Mouse (Mus musculus) CH12.LX (cell line): Measurements from ENCODE around the gene Ttc17. TPM values are rescaled to one million over a fixed set of nuclear protein-coding genes. Genes with fewer than 3 reads are reported as not detected.

Source experiments
- DNase-seq: peaks from one replicate; pipeline ENCODE4 v3.0.0-alpha.2; 2013; ENCODE audit errors: extremely low read depth
- H3K27ac ChIP-seq: 2 replicates; pipeline ENCODE4 v1.5.1; 2012; ENCODE audit warnings: low read depth, mild to moderate bottlenecking, control low read depth, moderate library complexity; ENCODE audit not compliant: insufficient read depth
- H3K27me3 ChIP-seq: replicated peaks from 2 replicates; pipeline ENCODE3; 2012; ENCODE audit warnings: inconsistent platforms
- H3K36me3 ChIP-seq, 2 experiments: replicated peaks in 1 of 2; 2 replicates each; pipeline versions ENCODE3 to v1.6.1; 2012; ENCODE audit warnings: inconsistent platforms in 1 of 2, low read length in 1 of 2, mild to moderate bottlenecking in 1 of 2, mixed read lengths in 1 of 2, moderate library complexity in 1 of 2; ENCODE audit not compliant: control insufficient read depth in 1 of 2, insufficient read depth in 1 of 2
- H3K4me1 ChIP-seq, 2 experiments: 2 replicates each; pipeline ENCODE4 v1.6.1; 2012; ENCODE audit warnings: inconsistent platforms in 1 of 2, moderate library complexity in 1 of 2; ENCODE audit not compliant: insufficient read depth in 2 of 2, control insufficient read depth in 1 of 2
- H3K4me2 ChIP-seq: 2 replicates; pipeline ENCODE4 v1.6.1; 2012; ENCODE audit warnings: low read depth, mild to moderate bottlenecking, control low read depth; ENCODE audit not compliant: poor library complexity, insufficient read depth, severe bottlenecking
- H3K4me3 ChIP-seq, 3 experiments: fragments of 150-350 bp in 1 of 3; sonication (generic) in 1 of 3; replicated peaks in 1 of 3; 2 replicates each; pipeline versions ENCODE3 to v1.5.1; 2011 to 2012; ENCODE audit warnings: low read depth in 2 of 3, low read length in 2 of 3, mild to moderate bottlenecking in 2 of 3, moderate library complexity in 2 of 3, control low read depth in 1 of 3, improper control_type of control experiment in 1 of 3, inconsistent platforms in 1 of 3, mixed read lengths in 1 of 3; ENCODE audit not compliant: poor library complexity in 1 of 3
- H3K79me2 ChIP-seq: replicated peaks from 2 replicates; pipeline ENCODE4 v1.6.1; 2012; ENCODE audit warnings: mild to moderate bottlenecking, moderate library complexity; ENCODE audit not compliant: control insufficient read depth, poor library complexity, insufficient read depth, severe bottlenecking; ENCODE audit errors: extremely low read depth
- H3K9ac ChIP-seq: 2 replicates; pipeline ENCODE4 v1.6.1; 2012; ENCODE audit warnings: low read depth, mild to moderate bottlenecking, control low read depth, moderate library complexity; ENCODE audit not compliant: insufficient read depth
- H3K9me3 ChIP-seq: replicated peaks from 2 replicates; pipeline ENCODE3; 2012; ENCODE audit warnings: low read length, inconsistent platforms, mixed read lengths
- BHLHE40 ChIP-seq: IDR thresholded peaks from 2 replicates; pipeline ENCODE4 v1.6.1; 2011; ENCODE audit warnings: mild to moderate bottlenecking, low read depth, low read length, improper control_type of control experiment
- JUN ChIP-seq: IDR thresholded peaks from 2 replicates; pipeline ENCODE4 v1.6.1; 2011; ENCODE audit warnings: low read depth, mild to moderate bottlenecking, low read length, improper control_type of control experiment, moderate library complexity; ENCODE audit not compliant: insufficient read depth
- JUND ChIP-seq: conservative IDR thresholded peaks from 2 replicates; pipeline ENCODE4 v1.6.1; 2011; ENCODE audit warnings: low read depth, low read length, improper control_type of control experiment
- KAT2A ChIP-seq: IDR thresholded peaks from 2 replicates; pipeline ENCODE4 v1.6.1; 2012; ENCODE audit warnings: low read length, improper control_type of control experiment, inconsistent platforms; ENCODE audit not compliant: insufficient replicate concordance
- MAX ChIP-seq: IDR thresholded peaks from 2 replicates; pipeline ENCODE4 v1.6.1; 2011; ENCODE audit warnings: low read length, improper control_type of control experiment
- MAZ ChIP-seq: IDR thresholded peaks from 2 replicates; pipeline ENCODE4 v1.6.1; 2012; ENCODE audit warnings: low read depth, mild to moderate bottlenecking, inconsistent platforms, low read length, improper control_type of control experiment, moderate library complexity
- MEF2A ChIP-seq: IDR thresholded peaks from 2 replicates; pipeline ENCODE4 v1.6.1; 2014; ENCODE audit warnings: low read depth, mild to moderate bottlenecking, inconsistent platforms, low read length, improper control_type of control experiment, borderline replicate concordance
- NELFE ChIP-seq: IDR thresholded peaks from 2 replicates; pipeline ENCODE4 v1.6.1; 2011; ENCODE audit warnings: low read depth, low read length, improper control_type of control experiment
- NRF1 ChIP-seq: IDR thresholded peaks from 2 replicates; pipeline ENCODE4 v1.6.1; 2014; ENCODE audit warnings: low read depth, mild to moderate bottlenecking, inconsistent platforms, low read length, improper control_type of control experiment, moderate library complexity
- POLR2AphosphoS2 ChIP-seq: IDR thresholded peaks from 2 replicates; pipeline ENCODE4 v1.6.1; 2011; ENCODE audit warnings: low read depth, low read length, improper control_type of control experiment
- RAD21 ChIP-seq: IDR thresholded peaks from 2 replicates; pipeline ENCODE4 v1.6.1; 2011; ENCODE audit warnings: low read depth, mild to moderate bottlenecking, low read length, improper control_type of control experiment, moderate library complexity
- RCOR1 ChIP-seq: conservative IDR thresholded peaks from 2 replicates; pipeline ENCODE4 v1.6.1; 2012; ENCODE audit warnings: low read depth, mild to moderate bottlenecking, inconsistent platforms, low read length, improper control_type of control experiment
- TBP ChIP-seq: conservative IDR thresholded peaks from 2 replicates; pipeline ENCODE4 v1.6.1; 2011; ENCODE audit warnings: low read depth, low read length, improper control_type of control experiment
- UBTF ChIP-seq: IDR thresholded peaks from 2 replicates; pipeline ENCODE4 v1.6.1; 2012; ENCODE audit warnings: low read depth, mild to moderate bottlenecking, inconsistent platforms, low read length, improper control_type of control experiment, moderate library complexity
- ZC3H11A ChIP-seq: IDR thresholded peaks from 2 replicates; pipeline ENCODE4 v1.6.1; 2012; ENCODE audit warnings: low read depth, mild to moderate bottlenecking, inconsistent platforms, low read length, improper control_type of control experiment
- ZMIZ1 ChIP-seq: IDR thresholded peaks from 2 replicates; pipeline ENCODE4 v1.6.1; 2012; ENCODE audit warnings: low read depth, mild to moderate bottlenecking, inconsistent platforms, low read length, improper control_type of control experiment
- ZNF384 ChIP-seq: IDR thresholded peaks from 2 replicates; pipeline ENCODE4 v1.6.1; 2012; ENCODE audit warnings: low read depth, low read length, improper control_type of control experiment, inconsistent platforms
- dilution Hi-C: fragments of 300-500 bp; cut with MboI; formaldehyde crosslinking; loops from 2 replicates; pipeline ENCODE4 v1.14.3; 2020; ENCODE audit warnings: low sequenced_read_pairs; ENCODE audit not compliant: extremely low pct_unique_long_range_greater_than_20kb, extremely low pct_ligation_motif_present
- in situ Hi-C: fragments of 300-500 bp; cut with MboI; formaldehyde crosslinking; loops from 3 replicates; pipeline ENCODE4 v1.14.3; 2019; ENCODE audit warnings: low sequenced_read_pairs, low pct_ligation_motif_present, low pct_unique_long_range_greater_than_20kb, mixed read lengths
- polyA plus RNA-seq: library from polyadenylated mRNA; unstranded; fragments of >175 nt; gene quantifications from 2 replicates; pipeline ENCODE4 v1.2.1, GENCODE M21; 2012; ENCODE audit warnings: low read depth; ENCODE audit not compliant: insufficient read length
- total RNA-seq, 2 experiments: library from RNA; depleted of rRNA; stranded (reverse); fragments of 300-350 nt in 1 of 2; fragments of >200 nt in 1 of 2; gene quantifications; 2 replicates each; pipeline ENCODE4 v1.2.3; 2012 to 2014

The Ttc17 gene
- total and polyA plus RNA-seq, 3 experiments, result 13.2 to 17.9 (median 13.8) TPM

DNA sequence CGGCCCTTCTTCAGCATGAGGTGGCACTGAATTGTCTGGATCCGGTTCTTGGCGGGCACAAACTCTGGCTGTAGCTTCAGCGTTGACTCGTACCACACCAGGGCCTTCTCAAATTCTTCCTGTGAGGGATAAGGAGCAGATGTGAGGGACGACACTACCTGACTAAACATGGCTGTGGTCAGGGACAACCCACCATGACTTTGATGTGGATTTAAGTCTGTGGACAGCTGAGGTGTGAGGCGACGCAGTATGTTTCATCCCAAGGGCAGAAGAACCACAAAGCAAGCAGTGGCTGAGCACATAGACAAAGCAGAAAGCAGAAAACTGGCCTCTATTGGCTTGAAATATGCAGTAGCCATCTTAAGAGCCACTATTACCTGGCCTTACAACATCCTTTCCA, 104.7 kb downstream of the Ttc17 start:
- no peak overlapping the region for H3K4me2 ChIP-seq
- H3K79me2 ChIP-seq, result no peaks in the 10 kb centered on the region
- in situ Hi-C loops (no loop called here), dilution Hi-C loops (no loop called here)
- H3K27me3 ChIP-seq, result no peaks in the 10 kb centered on the region
- H3K9ac ChIP-seq, result no peak overlapping the region
- TF ChIP-seq MAX (no peak), NRF1 (no peak), MAZ (no peak), ZNF384 (no peak), BHLHE40 (no peak), MEF2A (no peak), KAT2A (no peak), JUN (no peak), POLR2AphosphoS2 (no peak), UBTF (no peak), RCOR1 (no peak), NELFE (no peak), RAD21 (no peak), ZC3H11A (no peak), TBP (no peak)
- H3K9me3 ChIP-seq, result no peaks in the 10 kb centered on the region
- no peak overlapping the region for H3K4me3 ChIP-seq
- no peak for DNase-seq
- no peak overlapping the region for H3K27ac ChIP-seq
- H3K4me1 ChIP-seq, result no peaks in the 10 kb centered on the region
- peaks cover 22 to 62% of the 10 kb centered on the region in 2 experiments for H3K36me3 ChIP-seq

DNA sequence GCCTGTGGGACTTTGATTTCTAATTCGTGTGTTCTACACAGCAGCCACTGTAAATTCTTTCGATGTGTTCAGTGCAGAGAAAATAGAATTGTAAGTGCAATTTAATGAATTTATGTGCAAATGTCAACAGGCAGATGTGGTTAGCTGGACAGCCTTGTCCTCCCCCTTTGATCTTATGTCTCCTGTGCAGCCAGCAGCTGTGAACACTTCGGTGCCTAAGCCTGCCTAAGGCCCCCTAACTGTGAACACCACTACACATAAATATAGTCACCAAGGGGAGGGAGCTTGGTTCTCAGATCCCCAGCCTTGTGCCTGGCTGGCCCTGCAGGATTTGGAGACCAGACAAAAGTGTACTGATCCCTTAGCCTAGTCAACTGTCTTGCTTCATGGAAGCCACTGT, 109.0 kb downstream of the Ttc17 start:
- dilution Hi-C loops, result no loop called here
- no peak overlapping the region for H3K4me2 ChIP-seq
- peaks cover 8% of the 10 kb centered on the region for H3K27me3 ChIP-seq
- TF ChIP-seq JUND (no peak), ZMIZ1 (no peak), POLR2AphosphoS2 (no peak), ZC3H11A (no peak)
- TF ChIP-seq, all 38 proteins: peak for 0
- Histone ChIP-seq H3K27ac (no peak overlapping the region), H3K4me3 (no peak overlapping the region), H3K9me3 (no peaks in the 10 kb centered on the region), H3K9ac (no peak overlapping the region), H3K79me2 (no peaks in the 10 kb centered on the region), H3K36me3 (peaks cover 12 to 29% of the 10 kb centered on the region in 2 experiments), H3K4me1 (no peaks in the 10 kb centered on the region)
- no peak for DNase-seq
- in situ Hi-C loops, result loop anchor here (25.0 kb wide), 2 partner anchors 260 to 435 kb away; partner anchors contain the start of gene Accsl
